Mouse (Mus musculus): ENCODE results near the gene Nabp1.

GRCm38 (mm10) chr1:51520246-51520780, 42.1 kb upstream of the Nabp1 start:
- TF ChIP-seq TAL1 (IDR thresholded peaks at IDR 0.05; ENCODE audit: low read length) (no peak), GATA1 (IDR thresholded peaks at IDR 0.05; ENCODE audit: low read length) (no peak)

All from erythroblast, embryonic 14.5 days (primary cell).